Mouse (Mus musculus): ENCODE results near the gene A2ml1. TPM values are rescaled to one million over a fixed set of nuclear protein-coding genes. Genes with fewer than 3 reads are reported as not detected.

Gene A2ml1
- total RNA-seq, 2 experiments from 2014 or later = not detected

Other genes starting within 250 kb of the A2ml1 start
- 1 to 10 TPM; 6.7 to 8.7 TPM for gene Tulp3, start 225.8 kb downstream of the A2ml1 start, total RNA-seq (2021)
- 1 to 10 TPM; 8.5 to 9.8 TPM for gene Rhno1, start 218.7 kb downstream of the A2ml1 start, total RNA-seq (2021)
- gene Foxm1, start 218.6 kb downstream of the A2ml1 start, total RNA-seq (2021) = 1 to 10 TPM; 1.5 to 1.6 TPM
- gene Tex52, start 206.2 kb downstream of the A2ml1 start, total RNA-seq (2021) = not detected
- gene Gm44596, start 206.1 kb downstream of the A2ml1 start, total RNA-seq (2021) = not detected
- gene Nrip2, start 182.3 kb downstream of the A2ml1 start, total RNA-seq (2021) = 1 to 10 TPM; 1.1 to 2.4 TPM
- 10 to 100 TPM; 17.1 to 18.8 TPM for gene Itfg2, start 156.7 kb downstream of the A2ml1 start, total RNA-seq (2021)
- gene Fkbp4, start 142.9 kb downstream of the A2ml1 start, total RNA-seq (2021) = 100 to 1,000 TPM; 368 to 372 TPM
- gene Pzp, start 54.9 kb downstream of the A2ml1 start, total RNA-seq (2021) = 1 to 10 TPM; 1.5 to 1.7 TPM
- gene Klrb1a, start 41.9 kb upstream of the A2ml1 start, total RNA-seq (2021) = not detected
- gene Clec2h, start 80.8 kb upstream of the A2ml1 start, total RNA-seq (2021) = under 1 TPM in 1 of 2 experiments, not detected in 1; 0.56 TPM
- gene Klrb1, start 141.5 kb upstream of the A2ml1 start, total RNA-seq (2021) = not detected
- gene Klrb1c, start 207.6 kb upstream of the A2ml1 start, total RNA-seq (2021) = under 1 TPM in 1 of 2 experiments, not detected in 1; 0.28 TPM
- gene Gm44511, start 244.7 kb upstream of the A2ml1 start, total RNA-seq (2021) = not detected
- gene Klrb1b, start 244.7 kb upstream of the A2ml1 start, total RNA-seq (2021) = under 1 TPM in 1 of 2 experiments, not detected in 1; 0.10 TPM

All from heart, postnatal 25 days (tissue).